Mouse (Mus musculus) CH12.LX (cell line): ENCODE data around the gene Exosc6. TPM values are rescaled to one million over a fixed set of nuclear protein-coding genes. Genes with fewer than 3 reads are reported as not detected.

Experiments used
- DNase-seq: peaks from one replicate; pipeline ENCODE4 v3.0.0-alpha.2; 2013; ENCODE audit errors: extremely low read depth
- H3K27ac ChIP-seq: 2 replicates; pipeline ENCODE4 v1.5.1; 2012; ENCODE audit warnings: low read depth, mild to moderate bottlenecking, control low read depth, moderate library complexity; ENCODE audit not compliant: insufficient read depth
- H3K27me3 ChIP-seq: replicated peaks from 2 replicates; pipeline ENCODE3; 2012; ENCODE audit warnings: inconsistent platforms
- H3K36me3 ChIP-seq, 2 experiments: replicated peaks in 1 of 2; 2 replicates each; pipeline versions ENCODE3 to v1.6.1; 2012; ENCODE audit warnings: inconsistent platforms in 1 of 2, low read length in 1 of 2, mild to moderate bottlenecking in 1 of 2, mixed read lengths in 1 of 2, moderate library complexity in 1 of 2; ENCODE audit not compliant: control insufficient read depth in 1 of 2, insufficient read depth in 1 of 2
- H3K4me1 ChIP-seq, 2 experiments: 2 replicates each; pipeline ENCODE4 v1.6.1; 2012; ENCODE audit warnings: inconsistent platforms in 1 of 2, moderate library complexity in 1 of 2; ENCODE audit not compliant: insufficient read depth in 2 of 2, control insufficient read depth in 1 of 2
- H3K4me2 ChIP-seq: 2 replicates; pipeline ENCODE4 v1.6.1; 2012; ENCODE audit warnings: low read depth, mild to moderate bottlenecking, control low read depth; ENCODE audit not compliant: poor library complexity, insufficient read depth, severe bottlenecking
- H3K4me3 ChIP-seq, 3 experiments: fragments of 150-350 bp in 1 of 3; sonication (generic) in 1 of 3; replicated peaks in 1 of 3; 2 replicates each; pipeline versions ENCODE3 to v1.5.1; 2011 to 2012; ENCODE audit warnings: low read depth in 2 of 3, low read length in 2 of 3, mild to moderate bottlenecking in 2 of 3, moderate library complexity in 2 of 3, control low read depth in 1 of 3, improper control_type of control experiment in 1 of 3, inconsistent platforms in 1 of 3, mixed read lengths in 1 of 3; ENCODE audit not compliant: poor library complexity in 1 of 3
- H3K79me2 ChIP-seq: replicated peaks from 2 replicates; pipeline ENCODE4 v1.6.1; 2012; ENCODE audit warnings: mild to moderate bottlenecking, moderate library complexity; ENCODE audit not compliant: control insufficient read depth, poor library complexity, insufficient read depth, severe bottlenecking; ENCODE audit errors: extremely low read depth
- H3K9ac ChIP-seq: 2 replicates; pipeline ENCODE4 v1.6.1; 2012; ENCODE audit warnings: low read depth, mild to moderate bottlenecking, control low read depth, moderate library complexity; ENCODE audit not compliant: insufficient read depth
- H3K9me3 ChIP-seq: replicated peaks from 2 replicates; pipeline ENCODE3; 2012; ENCODE audit warnings: low read length, inconsistent platforms, mixed read lengths
- BHLHE40 ChIP-seq: IDR thresholded peaks from 2 replicates; pipeline ENCODE4 v1.6.1; 2011; ENCODE audit warnings: mild to moderate bottlenecking, low read depth, low read length, improper control_type of control experiment
- CHD2 ChIP-seq: IDR thresholded peaks from 2 replicates; pipeline ENCODE4 v1.6.1; 2011; ENCODE audit warnings: low read length, improper control_type of control experiment
- CTCF ChIP-seq, 2 experiments: IDR thresholded peaks in 1 of 2; conservative IDR thresholded peaks in 1 of 2; 2 replicates each; pipeline ENCODE4 v1.5.1; 2011 to 2012; ENCODE audit warnings: low read depth in 2 of 2, low read length in 2 of 2, improper control_type of control experiment in 1 of 2, inconsistent platforms in 1 of 2, mild to moderate bottlenecking in 1 of 2, moderate library complexity in 1 of 2
- ELF1 ChIP-seq: IDR thresholded peaks from 2 replicates; pipeline ENCODE4 v1.6.1; 2014; ENCODE audit warnings: low read depth, mild to moderate bottlenecking, inconsistent platforms, low read length, improper control_type of control experiment
- HCFC1 ChIP-seq: IDR thresholded peaks from 2 replicates; pipeline ENCODE4 v1.6.1; 2012; ENCODE audit warnings: low read depth, mild to moderate bottlenecking, inconsistent platforms, low read length, improper control_type of control experiment
- JUN ChIP-seq: IDR thresholded peaks from 2 replicates; pipeline ENCODE4 v1.6.1; 2011; ENCODE audit warnings: low read depth, mild to moderate bottlenecking, low read length, improper control_type of control experiment, moderate library complexity; ENCODE audit not compliant: insufficient read depth
- JUND ChIP-seq: conservative IDR thresholded peaks from 2 replicates; pipeline ENCODE4 v1.6.1; 2011; ENCODE audit warnings: low read depth, low read length, improper control_type of control experiment
- MAFK ChIP-seq: IDR thresholded peaks from 2 replicates; pipeline ENCODE4 v1.6.1; 2011; ENCODE audit warnings: low read length, improper control_type of control experiment; ENCODE audit not compliant: insufficient replicate concordance
- MXI1 ChIP-seq: IDR thresholded peaks from 2 replicates; pipeline ENCODE4 v1.6.1; 2011; ENCODE audit warnings: mild to moderate bottlenecking, low read depth, low read length, improper control_type of control experiment
- MYC ChIP-seq: IDR thresholded peaks from 2 replicates; pipeline ENCODE4 v1.6.1; 2011; ENCODE audit warnings: low read depth, mild to moderate bottlenecking, improper control_type of control experiment, low read length
- NELFE ChIP-seq: IDR thresholded peaks from 2 replicates; pipeline ENCODE4 v1.6.1; 2011; ENCODE audit warnings: low read depth, low read length, improper control_type of control experiment
- NRF1 ChIP-seq: IDR thresholded peaks from 2 replicates; pipeline ENCODE4 v1.6.1; 2014; ENCODE audit warnings: low read depth, mild to moderate bottlenecking, inconsistent platforms, low read length, improper control_type of control experiment, moderate library complexity
- POLR2A ChIP-seq: IDR thresholded peaks from 2 replicates; pipeline ENCODE4 v1.6.1; 2011; ENCODE audit warnings: low read depth, mild to moderate bottlenecking, improper control_type of control experiment, low read length
- POLR2AphosphoS2 ChIP-seq: IDR thresholded peaks from 2 replicates; pipeline ENCODE4 v1.6.1; 2011; ENCODE audit warnings: low read depth, low read length, improper control_type of control experiment
- RAD21 ChIP-seq: IDR thresholded peaks from 2 replicates; pipeline ENCODE4 v1.6.1; 2011; ENCODE audit warnings: low read depth, mild to moderate bottlenecking, low read length, improper control_type of control experiment, moderate library complexity
- SIN3A ChIP-seq: IDR thresholded peaks from 2 replicates; pipeline ENCODE4 v1.6.1; 2012; ENCODE audit warnings: low read length, improper control_type of control experiment, inconsistent platforms
- SMC3 ChIP-seq: IDR thresholded peaks from 2 replicates; pipeline ENCODE4 v1.6.1; 2011; ENCODE audit warnings: low read depth, low read length, improper control_type of control experiment
- UBTF ChIP-seq: IDR thresholded peaks from 2 replicates; pipeline ENCODE4 v1.6.1; 2012; ENCODE audit warnings: low read depth, mild to moderate bottlenecking, inconsistent platforms, low read length, improper control_type of control experiment, moderate library complexity
- USF1 ChIP-seq: IDR thresholded peaks from 2 replicates; pipeline ENCODE4 v1.6.1; 2014; ENCODE audit warnings: low read depth, mild to moderate bottlenecking, inconsistent platforms, low read length, improper control_type of control experiment
- USF2 ChIP-seq: conservative IDR thresholded peaks from 2 replicates; pipeline ENCODE4 v1.6.1; 2011; ENCODE audit warnings: low read depth, low read length, improper control_type of control experiment
- ZC3H11A ChIP-seq: IDR thresholded peaks from 2 replicates; pipeline ENCODE4 v1.6.1; 2012; ENCODE audit warnings: low read depth, mild to moderate bottlenecking, inconsistent platforms, low read length, improper control_type of control experiment
- ZKSCAN1 ChIP-seq: IDR thresholded peaks from 2 replicates; pipeline ENCODE4 v1.6.1; 2012; ENCODE audit warnings: low read depth, inconsistent platforms, low read length, improper control_type of control experiment, borderline replicate concordance
- ZNF384 ChIP-seq: IDR thresholded peaks from 2 replicates; pipeline ENCODE4 v1.6.1; 2012; ENCODE audit warnings: low read depth, low read length, improper control_type of control experiment, inconsistent platforms
- dilution Hi-C: fragments of 300-500 bp; cut with MboI; formaldehyde crosslinking; loops from 2 replicates; pipeline ENCODE4 v1.14.3; 2020; ENCODE audit warnings: low sequenced_read_pairs; ENCODE audit not compliant: extremely low pct_unique_long_range_greater_than_20kb, extremely low pct_ligation_motif_present
- in situ Hi-C: fragments of 300-500 bp; cut with MboI; formaldehyde crosslinking; loops from 3 replicates; pipeline ENCODE4 v1.14.3; 2019; ENCODE audit warnings: low sequenced_read_pairs, low pct_ligation_motif_present, low pct_unique_long_range_greater_than_20kb, mixed read lengths
- polyA plus RNA-seq: library from polyadenylated mRNA; unstranded; fragments of >175 nt; gene quantifications from 2 replicates; pipeline ENCODE4 v1.2.1, GENCODE M21; 2012; ENCODE audit warnings: low read depth; ENCODE audit not compliant: insufficient read length
- total RNA-seq, 2 experiments: library from RNA; depleted of rRNA; stranded (reverse); fragments of 300-350 nt in 1 of 2; fragments of >200 nt in 1 of 2; gene quantifications; 2 replicates each; pipeline ENCODE4 v1.2.3; 2012 to 2014

Exosc6 gene
- total and polyA plus RNA-seq, 3 experiments: 3.9 to 20.3 (median 3.9) TPM

DNA sequence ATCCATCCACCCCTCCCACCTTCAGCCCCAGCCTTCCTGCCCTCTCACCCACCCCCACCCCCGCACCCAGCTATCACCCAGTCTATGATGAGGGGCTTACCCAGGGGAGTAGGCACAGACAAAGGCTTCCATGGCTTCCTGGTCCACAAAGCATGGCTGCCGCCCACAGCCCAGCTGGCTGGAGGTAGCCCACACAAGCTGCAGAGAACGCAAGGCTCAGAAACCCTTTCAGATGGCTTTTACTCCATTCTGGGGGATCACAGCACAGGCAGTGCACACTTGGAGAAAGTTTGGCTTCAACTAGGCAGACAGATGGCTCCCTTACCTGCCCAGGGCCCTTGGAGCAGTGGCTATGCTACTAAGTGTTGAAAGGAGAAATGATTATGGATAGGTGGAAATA, 19.8 kb downstream of the Exosc6 start:
- no peak for TF ChIP-seq ZNF384
- no peak for TF ChIP-seq ELF1
- no peak for TF ChIP-seq JUND
- no peak for TF ChIP-seq NELFE
- no peak for TF ChIP-seq NRF1
- TF ChIP-seq CTCF (conservative IDR thresholded peaks at IDR 0.05 in 1 of 2, IDR thresholded peaks at IDR 0.05 in 1 of 2; ENCODE audit: low read depth in 2 of 2, low read length in 2 of 2): no peak
- TF ChIP-seq MYC: no peak
- TF ChIP-seq POLR2AphosphoS2: no peak
- no peak for TF ChIP-seq MAFK
- TF ChIP-seq POLR2A: no peak
- no peak for TF ChIP-seq ZKSCAN1
- TF ChIP-seq USF2: no peak
- no peak for TF ChIP-seq SMC3
- TF ChIP-seq JUN: no peak
- TF ChIP-seq CHD2: no peak
- no peak for TF ChIP-seq HCFC1
- Histone ChIP-seq H3K4me1 (no peaks in the 10 kb centered on the region; a peak in 1 of 4 replicates), H3K27me3 (peaks cover 28% of the 10 kb centered on the region), H3K27ac (no peak overlapping the region), H3K79me2 (no peaks in the 10 kb centered on the region), H3K9ac (no peak overlapping the region), H3K4me2 (no peak overlapping the region), H3K36me3 (no peaks in the 10 kb centered on the region), H3K4me3 (no peak overlapping the region), H3K9me3 (peaks cover 7% of the 10 kb centered on the region)
- in situ Hi-C loops (loop anchor here (25.0 kb wide), 1 partner anchor 439 kb away; no protein-coding TSS in a partner anchor), dilution Hi-C loops (no loop called here)
- DNase-seq: no peak

- H3K4me2 ChIP-seq: no peak overlapping the region
- no peak overlapping the region for H3K4me3 ChIP-seq
- no peak overlapping the region for H3K27ac ChIP-seq
- dilution Hi-C loops: no loop called here
- no peak overlapping the region for H3K9ac ChIP-seq
- H3K79me2 ChIP-seq: no peaks in the 10 kb centered on the region
- H3K4me1 ChIP-seq: no peaks in the 10 kb centered on the region; a peak in 1 of 4 replicates
- DNase-seq: no peak
- no peaks in the 10 kb centered on the region for H3K36me3 ChIP-seq
- no peaks in the 10 kb centered on the region for H3K9me3 ChIP-seq
- no peak for TF ChIP-seq ZC3H11A
- TF ChIP-seq RAD21: no peak
- TF ChIP-seq BHLHE40: no peak
- TF ChIP-seq USF1: no peak
- no peak for TF ChIP-seq MXI1
- TF ChIP-seq JUN: no peak
- no peak for TF ChIP-seq USF2
- no peak for TF ChIP-seq POLR2A
- no peak for TF ChIP-seq CHD2
- TF ChIP-seq SMC3: no peak
- TF ChIP-seq UBTF: no peak
- TF ChIP-seq NELFE: no peak
- no peak for TF ChIP-seq MYC
- no peak for TF ChIP-seq SIN3A
- no peak for TF ChIP-seq JUND
- peaks cover 26% of the 10 kb centered on the region for H3K27me3 ChIP-seq
- in situ Hi-C loops: loop anchor here (25.0 kb wide), 1 partner anchor 442 kb away; no protein-coding TSS in a partner anchor
These were observed 23.3 kb downstream of the Exosc6 start for GRCm38 (mm10) chr8:111079461-111079860.
